Mouse (Mus musculus): Measurements from ENCODE around the gene Meis2.

The Meis2 gene

DNA sequence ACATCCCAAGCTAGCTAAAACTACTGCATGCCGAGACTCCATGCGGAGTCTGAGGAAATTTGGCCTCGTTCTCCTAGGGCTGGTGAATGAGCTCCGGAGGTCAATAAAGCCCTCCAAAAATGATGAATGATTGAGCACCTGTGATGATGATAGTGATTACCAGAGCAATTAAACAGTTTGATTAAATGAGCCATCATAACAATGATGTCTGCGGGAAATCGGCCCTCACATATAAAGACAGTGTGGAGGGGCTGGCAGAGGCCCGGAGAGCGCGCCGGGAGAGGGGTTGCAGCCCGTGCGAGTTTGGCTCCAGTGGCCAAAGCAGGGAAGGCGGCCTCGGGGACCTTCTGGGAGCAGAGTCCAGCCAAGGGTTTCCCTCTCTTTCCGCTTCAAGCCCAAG, 2.1 kb upstream of the Meis2 start:
- no peak for DNase-seq (ENCODE audit: low spot score)

DNA sequence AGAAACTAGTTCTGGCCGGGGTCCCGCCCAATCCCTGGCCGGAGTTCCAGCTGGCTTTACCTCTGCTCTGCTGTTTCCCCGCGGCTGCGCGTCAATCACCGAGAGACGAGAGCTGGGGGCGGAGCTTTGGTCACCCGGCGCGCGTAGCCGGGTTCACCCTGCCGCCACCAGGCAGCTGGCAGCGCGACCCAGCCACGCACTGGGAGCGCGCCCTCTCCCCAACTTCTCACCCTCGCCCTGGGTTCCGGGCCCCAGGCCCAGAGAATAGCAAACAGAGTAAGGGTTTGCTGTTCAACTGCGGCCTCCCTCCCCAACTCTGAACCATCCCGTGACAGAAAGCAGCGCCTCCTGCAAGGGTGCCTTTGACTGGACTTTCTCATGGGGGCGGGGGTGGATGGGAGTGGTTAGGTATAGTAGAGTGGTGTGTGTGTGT, 1.4 kb upstream of the Meis2 start:
- DNase-seq (ENCODE audit: low spot score): peak; percentile 79

DNA sequence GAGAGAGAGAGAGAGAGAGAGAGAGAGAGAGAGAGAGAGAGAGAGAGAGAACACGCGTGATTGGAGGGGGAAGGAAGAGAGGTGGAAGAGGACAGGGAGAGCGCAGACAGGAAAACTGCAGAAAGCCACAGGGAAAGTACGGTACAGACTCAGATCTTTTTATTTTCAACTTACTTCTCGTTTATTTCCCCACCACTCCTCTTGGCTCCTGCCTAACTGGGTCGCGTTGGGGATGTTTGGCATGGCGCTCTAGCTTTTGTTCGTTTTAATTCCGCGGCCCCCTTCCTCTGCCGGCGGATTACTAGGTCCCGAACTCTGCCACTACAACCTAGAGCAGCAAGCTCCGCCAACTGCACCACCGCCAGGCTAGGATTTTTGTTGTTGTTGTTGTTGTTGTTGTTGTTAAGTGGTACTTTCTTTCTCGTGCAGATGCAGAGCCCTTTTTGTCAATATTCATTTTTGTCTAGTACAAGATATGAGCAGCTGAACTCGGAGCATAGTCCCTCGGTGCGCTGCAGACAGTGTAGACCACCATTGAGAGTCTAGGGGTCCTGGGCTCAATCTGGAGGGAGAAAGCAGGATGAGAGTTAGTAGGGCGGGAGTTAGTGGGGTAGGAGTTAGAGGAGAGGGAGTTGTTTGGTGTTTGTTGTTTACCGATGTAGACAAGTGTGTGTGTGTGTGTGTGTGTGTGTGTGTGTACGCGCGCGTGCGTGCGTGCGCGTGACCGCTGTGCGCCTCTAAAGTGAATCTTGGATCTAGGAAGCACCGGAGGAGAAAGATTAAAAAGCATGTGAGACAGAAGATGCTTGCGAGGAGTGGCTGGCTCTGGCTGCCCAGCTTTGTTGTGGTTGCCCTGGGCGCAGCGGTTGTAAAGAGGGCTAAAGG, 660 bp upstream of the Meis2 start:
- DNase-seq (ENCODE audit: low spot score): no peak

DNA sequence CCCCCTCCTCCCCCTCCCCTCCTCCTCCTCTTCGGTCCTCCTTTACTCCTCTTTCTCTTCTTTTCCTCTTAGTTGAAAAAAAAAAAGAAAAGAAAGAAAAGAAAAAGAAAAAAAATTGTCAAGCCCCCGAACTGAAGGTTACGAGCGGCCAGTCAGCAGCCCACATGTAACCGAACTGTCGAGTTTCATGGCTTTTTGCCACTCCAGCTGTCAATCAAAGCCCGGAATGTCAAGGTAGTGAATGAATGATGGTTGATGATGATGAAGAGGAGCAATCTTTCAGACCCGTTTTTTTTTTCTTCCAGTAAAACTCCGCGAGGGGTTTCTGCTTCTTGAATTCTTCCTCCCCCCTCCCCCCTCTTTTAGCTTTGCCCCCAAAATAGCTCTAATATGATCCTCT, 582 bp downstream of the Meis2 start:
- no peak for DNase-seq (ENCODE audit: low spot score)

DNA sequence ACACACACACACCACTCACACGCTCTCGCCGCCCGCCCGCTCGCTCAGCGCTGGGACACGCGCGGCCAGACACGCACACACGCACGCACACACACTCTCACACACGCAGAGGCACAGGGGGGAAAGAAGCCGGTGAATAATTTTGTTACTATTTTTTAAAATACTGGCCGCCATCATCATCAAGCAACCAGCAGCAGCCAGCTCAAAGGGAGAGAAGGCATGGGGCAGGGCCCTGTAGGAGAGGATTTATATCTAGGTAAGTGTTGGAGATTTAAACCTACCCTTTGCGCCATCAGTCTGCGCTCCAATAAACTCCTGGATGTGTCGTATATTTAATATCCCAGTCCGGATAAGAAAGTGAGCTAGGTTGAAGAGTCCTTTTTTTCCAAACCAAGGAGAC, 1.1 kb downstream of the Meis2 start:
- no peak for DNase-seq (ENCODE audit: low spot score)

DNA sequence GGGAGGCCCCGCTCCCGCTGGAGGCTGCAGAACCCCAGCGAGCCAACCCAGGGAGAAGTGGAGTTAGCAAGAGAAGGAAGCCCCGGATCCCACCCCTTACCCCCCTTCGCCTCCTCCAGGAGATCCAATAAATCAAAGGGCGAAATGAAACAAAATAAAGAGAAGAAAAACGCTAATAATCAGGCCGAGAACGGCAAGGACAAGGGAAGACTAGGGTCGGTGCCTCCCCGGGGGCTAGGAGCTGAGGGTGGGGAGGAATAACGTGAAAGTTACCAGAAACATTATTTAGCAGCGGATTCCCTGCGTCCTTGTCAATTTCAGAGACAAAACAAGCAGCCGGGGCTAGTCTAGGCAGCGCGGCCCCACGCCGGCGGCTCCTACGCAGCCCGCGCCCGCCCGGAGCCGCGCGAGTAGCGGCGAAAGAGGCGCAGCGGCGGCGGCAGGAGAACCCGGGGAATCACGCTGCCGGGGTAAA, 1.8 kb downstream of the Meis2 start:
- DNase-seq (ENCODE audit: low spot score): no peak

DNA sequence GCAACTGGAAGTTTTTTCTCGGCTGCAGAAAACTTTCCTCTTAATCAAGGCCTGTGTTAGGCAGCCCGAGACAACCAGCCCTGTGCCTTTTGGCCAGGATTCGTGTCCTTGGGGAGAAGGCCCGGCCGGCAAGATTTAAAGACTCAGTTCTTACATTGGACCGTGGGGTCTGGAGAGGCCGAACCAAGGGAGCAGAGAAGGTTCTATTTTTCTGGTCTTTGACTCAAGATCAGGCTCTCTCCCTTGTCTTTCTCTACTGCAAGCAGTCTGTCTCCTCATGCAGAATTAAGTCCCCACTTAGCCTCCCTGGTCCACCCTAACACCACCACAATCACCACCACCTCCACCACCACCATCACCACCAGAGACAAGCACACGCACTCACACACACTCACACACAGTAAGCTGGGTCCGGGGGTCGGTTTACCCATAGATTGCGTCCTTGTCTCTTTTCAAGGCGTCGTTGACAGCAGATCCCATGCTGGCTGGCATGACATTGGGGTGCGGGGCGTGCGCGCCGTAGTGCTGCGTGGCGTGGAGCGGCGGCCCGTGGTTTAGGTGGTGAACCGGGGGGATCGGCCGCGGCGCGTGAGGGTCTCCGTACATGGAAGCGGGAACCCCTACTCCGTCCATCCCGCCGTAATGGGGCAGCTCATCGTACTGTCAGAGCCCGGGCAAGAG, 2.7 kb downstream of the Meis2 start:
- no peak for DNase-seq (ENCODE audit: low spot score)

DNA sequence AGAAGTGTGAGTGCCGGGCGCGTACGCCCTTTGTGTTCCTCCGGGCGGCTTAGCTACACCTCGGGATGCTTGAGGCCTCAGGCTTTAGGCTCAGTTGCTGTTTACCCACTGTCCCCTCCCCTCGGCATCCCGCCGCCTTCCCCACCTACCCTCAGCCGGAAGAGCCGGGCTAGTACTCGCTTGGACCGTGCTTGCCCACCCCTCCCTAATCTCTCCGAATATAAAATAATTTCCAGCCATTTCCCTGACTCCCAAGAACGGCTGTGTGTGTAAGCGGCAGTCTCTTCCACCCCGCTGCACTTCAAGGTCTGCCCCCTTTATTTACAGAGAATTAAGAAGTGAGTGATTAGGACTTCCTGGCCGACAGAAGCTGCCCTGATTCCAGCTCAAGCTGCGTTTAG, 3.4 kb downstream of the Meis2 start:
- no peak for DNase-seq (ENCODE audit: low spot score)

DNA sequence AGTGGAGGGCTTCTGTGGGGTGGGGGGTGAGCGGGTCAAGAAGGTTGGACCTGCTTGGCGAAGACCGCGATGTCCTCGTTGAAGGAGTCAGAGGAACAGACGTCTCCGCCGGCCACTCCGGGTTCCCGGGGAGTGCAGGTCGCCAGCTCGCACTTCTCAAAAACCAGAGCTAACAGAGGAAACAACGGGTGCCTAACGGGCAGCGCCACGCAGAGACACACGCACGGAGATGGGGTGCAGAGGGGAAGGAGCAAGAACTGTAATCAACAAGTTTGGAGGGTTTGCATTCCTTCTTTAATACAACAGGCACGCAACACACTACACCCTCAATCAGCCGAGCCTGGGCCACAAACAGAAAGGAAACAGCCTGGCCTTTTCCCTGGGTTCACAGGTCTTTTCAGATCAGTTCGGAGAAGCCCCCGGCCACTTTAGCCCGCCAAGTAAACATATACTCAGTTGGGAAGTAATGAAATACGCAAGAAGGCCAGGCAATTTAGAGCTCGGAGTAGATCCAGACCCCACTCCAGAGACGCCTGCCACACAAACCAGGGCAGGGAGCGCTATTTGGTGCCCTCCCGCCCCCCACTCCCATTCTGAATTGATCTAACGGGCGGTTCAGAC, 4.1 kb downstream of the Meis2 start:
- DNase-seq (ENCODE audit: low spot score): no peak

DNA sequence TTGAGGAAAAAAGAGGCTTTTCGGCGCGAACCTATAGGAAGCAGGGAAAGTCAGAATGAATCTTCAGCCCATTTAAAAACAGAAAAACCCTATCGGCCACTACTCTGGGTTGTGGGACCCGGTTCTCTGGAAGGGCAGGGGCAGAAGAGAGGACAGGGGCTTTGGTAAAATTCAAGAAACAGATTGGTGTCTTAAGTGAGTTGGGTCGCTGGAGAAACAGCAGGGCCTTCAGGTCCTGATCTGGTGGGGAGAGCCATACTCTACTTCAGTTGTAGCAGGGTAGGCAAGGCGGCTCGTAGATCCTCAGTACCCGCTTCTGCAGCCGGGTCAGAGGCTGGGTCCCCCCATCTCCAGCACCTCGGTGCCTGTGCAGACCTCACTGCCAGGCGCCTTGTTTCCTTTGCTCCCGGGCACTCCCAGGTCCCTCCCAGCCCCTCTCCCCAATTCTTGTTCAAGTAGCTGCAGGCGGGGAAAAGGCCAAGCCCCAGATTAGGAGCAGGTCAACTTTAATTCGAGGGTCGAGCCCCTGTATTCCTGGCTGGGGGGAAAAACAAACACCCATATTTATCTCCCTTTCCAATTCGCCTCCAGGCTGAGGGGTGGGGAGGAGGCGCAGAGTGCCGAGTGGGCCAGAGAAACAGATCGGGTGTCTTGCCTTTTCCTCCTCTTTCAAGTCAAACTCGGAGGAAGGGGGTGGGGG, 4.8 kb downstream of the Meis2 start:
- DNase-seq (ENCODE audit: low spot score): no peak

DNA sequence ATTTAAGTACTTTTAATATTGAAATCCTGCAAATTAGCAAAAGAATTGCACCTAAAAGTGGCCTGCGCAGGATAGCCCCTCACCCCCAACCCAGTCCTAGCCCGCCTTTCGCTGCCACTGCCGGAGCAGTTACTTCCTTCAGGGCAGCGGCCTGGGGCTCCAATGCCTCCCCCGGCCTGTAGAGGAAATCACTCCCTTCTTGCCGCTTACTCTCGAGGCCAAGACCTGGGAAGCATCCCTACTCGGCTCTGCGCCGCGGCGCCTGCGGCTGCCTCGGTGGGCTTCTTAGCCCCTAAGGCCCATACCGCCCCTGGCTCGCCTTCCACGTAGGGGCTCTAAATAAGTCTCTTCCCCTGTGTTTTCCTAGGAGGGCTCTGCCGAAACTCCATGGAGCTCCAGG, 5.4 kb downstream of the Meis2 start:
- DNase-seq (ENCODE audit: low spot score): no peak

DNA sequence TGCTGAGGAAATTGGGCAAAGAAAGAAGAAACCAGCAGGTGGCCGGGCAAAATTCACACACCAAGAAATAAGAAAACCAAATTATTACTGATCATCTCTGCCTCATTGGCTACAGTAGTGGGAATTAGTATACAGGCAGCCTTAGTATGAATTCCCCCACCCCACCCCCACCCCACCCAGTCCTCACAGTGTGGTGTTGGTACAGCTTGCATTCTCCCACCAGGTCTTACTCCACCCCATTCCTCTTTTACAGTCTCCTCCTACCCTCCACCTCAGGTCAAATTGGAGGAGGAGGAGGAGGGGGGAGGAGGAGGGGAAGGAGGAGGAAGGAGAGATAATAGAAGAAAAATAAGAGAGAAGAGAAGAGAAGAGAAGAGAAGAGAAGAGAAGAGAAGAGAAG, 6.0 kb downstream of the Meis2 start:
- DNase-seq (ENCODE audit: low spot score): no peak

DNA sequence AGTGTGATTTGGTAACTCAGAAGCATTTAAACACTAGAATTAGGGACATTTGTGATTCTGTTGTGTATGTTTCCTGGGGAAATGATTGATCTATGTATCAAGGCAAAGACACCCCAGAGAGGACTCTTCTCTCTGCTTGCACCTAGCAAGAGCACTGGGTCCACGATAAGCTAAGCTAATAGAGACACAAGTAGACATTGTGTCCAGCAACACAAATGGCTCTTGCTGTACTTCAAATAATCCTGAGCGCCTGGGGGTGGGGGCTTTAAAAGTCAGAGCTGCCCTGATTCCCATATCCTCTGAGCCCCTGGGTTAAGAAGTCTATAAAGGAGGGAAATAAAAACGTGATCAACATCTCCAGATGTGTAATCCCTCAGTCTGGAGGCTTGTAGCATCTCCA, 6.6 kb downstream of the Meis2 start:
- DNase-seq (ENCODE audit: low spot score): no peak

DNA sequence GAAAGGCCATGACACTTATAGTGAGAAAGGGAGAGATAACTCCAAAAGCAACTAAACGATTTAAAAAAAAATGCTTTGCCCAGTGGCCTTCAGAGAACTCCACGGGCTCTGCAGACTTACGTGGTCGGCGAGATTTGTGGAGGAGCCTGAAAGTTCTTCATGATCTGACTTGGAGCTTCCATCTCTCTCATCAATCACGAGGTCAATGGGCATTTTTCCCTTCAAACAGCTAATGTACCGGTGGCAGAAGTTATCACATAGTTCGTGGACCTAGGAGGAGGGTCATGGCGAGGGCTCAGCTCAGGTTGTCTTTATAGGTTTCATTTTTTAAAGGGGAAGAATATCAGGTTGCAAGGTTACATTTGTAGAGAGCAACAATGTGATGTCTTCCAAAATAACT, 7.1 kb downstream of the Meis2 start:
- no peak for DNase-seq (ENCODE audit: low spot score)

DNA sequence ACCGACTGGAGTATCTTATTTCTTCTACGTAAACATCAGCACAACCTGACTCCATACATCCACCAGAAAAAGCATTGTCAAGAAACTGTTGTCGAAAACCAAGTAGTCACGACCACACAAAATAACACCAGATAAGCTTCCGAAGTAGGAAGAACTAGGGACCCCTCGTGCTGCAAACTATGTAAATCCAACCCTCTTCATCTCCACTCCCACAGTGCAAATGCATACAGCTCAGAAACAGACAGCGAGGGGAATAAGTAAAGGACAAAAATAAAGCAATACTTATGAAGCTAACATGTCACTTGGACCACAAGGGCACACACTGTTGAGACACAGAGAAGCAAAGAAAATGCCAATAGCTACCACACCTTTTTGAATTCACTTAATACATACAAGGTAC, 8.8 kb downstream of the Meis2 start:
- no peak for DNase-seq (ENCODE audit: low spot score)

DNA sequence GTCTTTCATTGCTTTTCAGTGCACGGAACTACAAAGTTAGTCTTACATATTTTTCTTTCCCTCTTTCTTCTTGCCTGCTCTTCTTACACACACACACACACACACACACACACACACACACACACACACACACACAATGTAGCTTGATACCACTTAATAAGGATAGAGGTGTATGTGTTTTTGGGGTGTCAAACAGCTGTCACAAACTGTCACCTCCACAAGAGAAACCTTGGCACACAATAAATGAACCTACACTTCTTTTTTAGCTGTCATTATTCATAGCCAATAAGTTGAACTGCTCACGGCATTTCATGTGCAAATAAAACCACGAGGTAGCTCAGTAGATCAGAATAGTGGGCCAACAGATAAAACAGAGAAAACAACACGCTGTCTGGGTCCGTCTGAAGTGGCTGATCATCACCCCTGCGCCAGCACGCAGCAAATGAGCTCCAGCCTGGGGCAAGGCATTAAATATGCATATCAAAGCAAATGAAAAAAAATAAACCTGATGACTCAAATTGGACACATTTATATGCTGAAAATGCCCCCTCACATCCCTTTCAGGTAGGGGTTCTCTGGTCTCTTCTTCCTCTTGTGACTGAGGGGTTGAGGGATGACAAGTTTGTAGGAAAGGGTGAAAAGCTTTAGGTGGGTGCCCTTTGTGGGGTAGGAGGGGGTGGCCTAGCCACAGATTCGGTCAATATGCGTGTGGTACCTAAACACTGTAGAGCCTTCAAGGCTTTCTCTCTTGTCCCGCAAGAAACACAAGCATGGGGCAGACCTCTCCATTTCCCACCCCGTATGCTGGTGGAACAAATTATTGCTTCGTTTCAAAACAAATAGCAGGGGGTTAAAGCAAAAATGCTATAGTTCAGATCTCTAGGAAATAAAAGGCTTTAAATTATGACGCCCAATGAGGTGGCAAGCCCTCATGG, 9.7 kb downstream of the Meis2 start:
- no peak for DNase-seq (ENCODE audit: low spot score)

DNA sequence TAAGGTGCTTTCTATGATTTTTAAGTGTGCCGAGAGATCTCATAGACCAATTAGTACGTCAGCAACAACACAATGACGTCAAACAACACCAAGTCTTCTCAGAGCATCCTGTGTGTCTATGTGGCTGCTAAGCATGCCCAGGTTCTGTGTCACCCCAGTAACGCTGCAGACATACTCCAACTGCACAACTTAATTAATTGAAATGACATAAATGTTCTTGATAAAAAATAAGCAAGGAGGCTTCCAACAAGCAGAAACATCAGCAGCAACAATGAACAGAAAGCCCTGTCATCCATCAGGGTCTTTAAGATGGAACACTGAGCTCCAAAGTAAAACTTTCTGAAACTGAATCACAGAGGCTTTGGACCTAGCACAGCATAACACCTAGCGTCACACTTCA, 11.7 kb downstream of the Meis2 start:
- no peak for DNase-seq (ENCODE audit: low spot score)

DNA sequence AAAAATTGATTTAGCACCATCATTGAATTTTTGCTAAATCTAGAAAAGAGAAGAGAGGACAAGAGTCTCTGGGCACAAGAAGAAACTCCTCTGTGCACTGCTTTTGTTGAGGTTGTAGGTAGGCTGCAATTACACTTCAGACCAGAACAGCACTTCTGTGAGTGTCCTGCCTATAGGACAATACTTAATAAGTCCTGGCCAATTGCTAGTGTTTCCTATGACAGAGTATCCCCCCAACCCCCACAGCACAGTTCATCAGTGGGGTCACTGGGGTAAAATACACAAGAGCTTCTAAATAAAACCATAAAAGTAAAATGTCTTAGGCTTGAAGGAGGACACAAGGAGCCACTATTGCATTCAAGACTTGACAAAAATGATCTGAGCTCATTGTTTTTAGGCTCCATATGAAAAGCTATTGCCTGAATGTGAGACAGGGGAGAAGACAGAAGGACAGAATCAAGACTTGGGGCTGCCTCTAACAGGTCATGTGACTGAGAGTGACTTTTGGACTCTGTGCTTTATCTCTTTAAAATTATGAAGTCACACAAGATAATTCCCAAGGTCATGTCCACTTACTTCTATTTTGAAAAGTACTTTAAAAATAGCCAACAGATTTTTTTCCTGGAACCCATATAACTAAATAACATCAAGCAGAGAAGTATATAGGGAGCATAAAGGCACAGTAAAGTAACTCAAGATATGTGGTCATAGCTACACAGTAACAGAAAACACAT, 12.8 kb downstream of the Meis2 start:
- DNase-seq (ENCODE audit: low spot score): no peak

DNA sequence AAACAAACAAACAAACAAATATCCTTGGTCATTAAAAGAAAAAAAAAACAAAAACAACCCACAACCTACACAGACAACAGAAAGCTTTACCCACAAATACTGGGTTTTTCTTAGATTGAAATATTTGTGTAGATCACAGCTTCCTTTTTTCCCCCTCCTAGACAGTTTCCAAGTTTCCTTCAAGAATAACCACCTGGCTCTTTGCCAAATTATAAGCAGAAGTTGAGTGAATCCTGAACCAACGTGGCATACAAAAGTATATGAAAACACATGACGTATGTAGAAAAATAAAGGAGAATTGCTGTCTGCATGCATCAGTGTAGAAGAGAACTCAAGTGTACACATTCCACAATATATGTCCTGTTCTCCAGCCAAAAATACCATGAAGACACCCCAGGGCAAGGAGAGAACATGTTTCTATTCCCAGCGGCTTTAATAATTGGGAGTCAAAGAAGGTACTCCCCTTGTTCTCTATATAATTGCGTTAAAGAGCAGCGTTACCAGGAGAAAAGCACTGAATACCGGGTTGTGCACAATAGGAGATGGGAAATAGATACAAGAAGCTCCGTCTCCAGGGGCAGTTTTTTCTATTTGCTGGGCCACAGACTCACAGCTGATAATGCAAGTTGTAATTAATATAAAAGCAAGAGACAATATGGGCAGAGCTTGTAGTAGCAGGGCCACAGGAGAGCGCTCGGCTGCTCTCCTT, 13.6 kb downstream of the Meis2 start:
- DNase-seq (ENCODE audit: low spot score): no peak

DNA sequence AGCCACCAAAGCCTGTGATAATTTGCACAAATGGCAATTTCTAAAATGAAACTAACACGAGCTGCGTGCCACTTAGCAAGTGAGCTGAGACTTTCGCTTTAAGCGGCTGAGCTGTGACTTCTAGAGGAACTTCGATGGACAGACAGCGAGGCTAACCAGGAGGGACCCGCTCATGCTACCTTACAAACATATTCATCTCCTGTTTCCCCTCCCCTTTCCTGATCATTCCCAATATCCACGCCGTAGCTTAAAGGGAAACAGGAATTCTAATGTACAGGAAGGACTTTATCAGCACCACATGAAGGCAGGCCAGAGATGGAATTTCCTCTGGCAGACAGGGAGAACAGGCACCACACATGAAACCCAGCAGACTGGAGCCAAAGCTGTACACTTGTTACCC, 15.9 kb downstream of the Meis2 start:
- DNase-seq (ENCODE audit: low spot score): no peak

All from ovary, postnatal 10 days (tissue).